Mouse (Mus musculus): ENCODE data around the gene Gm3952.

The Gm3952 gene

GRCm38 (mm10) chr8:128798594-128798993, at the start of gene Gm3952:
Gene Gm3952, minus strand, starts transcription at chr8:128798694.
- H3K36me3 ChIP-seq (ENCODE audit: control insufficient read depth, insufficient read depth, low read length, poor library complexity, severe bottlenecking) = no peaks in the 10 kb centered on the region
- H3K27me3 ChIP-seq (ENCODE audit: control insufficient read depth, insufficient read depth, low read length, poor library complexity, severe bottlenecking) = no peaks in the 10 kb centered on the region
- no peak for DNase-seq (ENCODE audit: low read depth, low spot score)

- DNase-seq (ENCODE audit: low read depth, low spot score) = no peak
- Histone ChIP-seq H3K36me3 (ENCODE audit: control insufficient read depth, insufficient read depth, low read length, poor library complexity, severe bottlenecking) (no peaks in the 10 kb centered on the region), H3K27me3 (ENCODE audit: control insufficient read depth, insufficient read depth, low read length, poor library complexity, severe bottlenecking) (no peaks in the 10 kb centered on the region)
Observed at GRCm38 (mm10) chr8:128843749-128844148, 45.3 kb upstream of the Gm3952 start.

GRCm38 (mm10) chr8:128812521-128812920, 14.0 kb upstream of the Gm3952 start:
- no peaks in the 10 kb centered on the region for H3K27me3 ChIP-seq (ENCODE audit: control insufficient read depth, insufficient read depth, low read length, poor library complexity, severe bottlenecking)
- no peaks in the 10 kb centered on the region for H3K36me3 ChIP-seq (ENCODE audit: control insufficient read depth, insufficient read depth, low read length, poor library complexity, severe bottlenecking)
- DNase-seq (ENCODE audit: low read depth, low spot score) = no peak

GRCm38 (mm10) chr8:128735692-128736091, 62.8 kb downstream of the Gm3952 start:
- no peak for DNase-seq (ENCODE audit: low read depth, low spot score)
- Histone ChIP-seq H3K36me3 (ENCODE audit: control insufficient read depth, insufficient read depth, low read length, poor library complexity, severe bottlenecking) (peaks cover 1% of the 10 kb centered on the region; the same call in 1 of the 2 replicates), H3K27me3 (ENCODE audit: control insufficient read depth, insufficient read depth, low read length, poor library complexity, severe bottlenecking) (no peaks in the 10 kb centered on the region)

GRCm38 (mm10) chr8:128734118-128734517, 64.4 kb downstream of the Gm3952 start:
- Histone ChIP-seq H3K27me3 (ENCODE audit: control insufficient read depth, insufficient read depth, low read length, poor library complexity, severe bottlenecking) (no peaks in the 10 kb centered on the region), H3K36me3 (ENCODE audit: control insufficient read depth, insufficient read depth, low read length, poor library complexity, severe bottlenecking) (peaks cover 4% of the 10 kb centered on the region; the same call in 1 of the 2 replicates)
- no peak for DNase-seq (ENCODE audit: low read depth, low spot score)

DNA sequence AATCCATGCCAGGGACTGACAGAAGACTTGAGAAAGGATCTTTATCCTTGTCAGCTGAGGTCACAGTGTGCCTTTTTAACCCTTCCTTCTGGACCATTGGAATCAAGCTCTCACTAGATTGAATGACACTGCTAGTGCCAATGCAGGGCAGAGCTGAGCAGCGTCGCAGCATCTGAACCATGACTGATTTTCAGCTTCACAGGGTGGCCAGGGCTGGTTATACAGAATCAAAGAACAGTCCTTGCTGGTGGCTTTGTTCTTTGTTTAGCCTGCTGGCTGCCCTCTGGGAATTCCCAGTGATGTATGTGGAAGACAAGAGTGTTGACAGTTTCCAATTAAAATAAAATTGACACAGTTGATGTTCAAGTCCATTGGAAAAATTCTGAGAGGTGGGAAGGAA, 66.2 kb downstream of the Gm3952 start:
- DNase-seq (ENCODE audit: low read depth, low spot score) = no peak
- H3K36me3 ChIP-seq (ENCODE audit: control insufficient read depth, insufficient read depth, low read length, poor library complexity, severe bottlenecking) = peaks cover 4% of the 10 kb centered on the region; the same call in 1 of the 2 replicates
- no peaks in the 10 kb centered on the region; the same call in 1 of the 2 replicates for H3K27me3 ChIP-seq (ENCODE audit: control insufficient read depth, insufficient read depth, low read length, poor library complexity, severe bottlenecking)

DNA sequence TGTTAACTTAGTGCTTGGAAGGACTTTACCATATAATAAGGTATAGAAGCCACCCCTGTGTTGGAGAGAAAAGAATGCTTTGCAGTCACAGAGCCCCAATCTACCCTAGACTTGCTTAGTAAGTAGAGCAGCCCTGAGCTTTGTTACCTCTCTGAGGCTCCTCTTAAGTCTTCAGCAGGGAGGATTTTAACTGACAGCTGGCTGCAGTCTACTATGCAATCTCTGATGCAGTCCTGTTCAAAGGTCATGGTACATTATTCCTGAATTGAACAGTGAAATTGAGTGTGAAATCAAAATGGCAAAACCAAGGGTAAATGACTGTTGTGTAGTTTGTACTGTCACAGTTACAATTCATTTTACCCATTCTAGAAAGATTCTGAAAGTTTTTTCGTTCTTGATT, 71.3 kb downstream of the Gm3952 start:
- H3K36me3 ChIP-seq (ENCODE audit: control insufficient read depth, insufficient read depth, low read length, poor library complexity, severe bottlenecking) = peaks cover 5% of the 10 kb centered on the region; the same call in 1 of the 2 replicates
- H3K27me3 ChIP-seq (ENCODE audit: control insufficient read depth, insufficient read depth, low read length, poor library complexity, severe bottlenecking) = no peaks in the 10 kb centered on the region; the same call in 1 of the 2 replicates
- no peak for DNase-seq (ENCODE audit: low read depth, low spot score)

DNA sequence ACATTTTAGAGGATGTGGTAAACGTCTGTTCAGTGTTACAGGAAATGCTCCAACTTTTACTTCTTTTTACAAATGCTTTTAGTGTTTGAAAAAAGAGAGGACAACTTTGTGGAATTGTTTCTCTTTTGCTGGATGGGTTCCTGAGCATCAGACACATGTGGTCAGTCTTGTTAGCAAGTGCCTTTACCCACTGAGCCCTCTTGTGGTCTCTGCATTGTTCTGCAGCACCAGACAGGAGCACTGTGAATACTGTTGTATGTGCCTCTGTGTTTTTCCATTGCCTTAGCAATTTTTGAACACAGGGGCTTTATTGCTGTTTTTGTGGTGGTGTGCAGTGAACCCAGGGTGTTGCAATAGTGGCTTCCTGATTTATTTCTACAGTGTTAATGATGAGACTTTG, 73.7 kb downstream of the Gm3952 start:
- peak; percentile 4 for DNase-seq (ENCODE audit: low read depth, low spot score)
- H3K27me3 ChIP-seq (ENCODE audit: control insufficient read depth, insufficient read depth, low read length, poor library complexity, severe bottlenecking) = no peaks in the 10 kb centered on the region; the same call in 1 of the 2 replicates
- peaks cover 6% of the 10 kb centered on the region; the same call in 1 of the 2 replicates for H3K36me3 ChIP-seq (ENCODE audit: control insufficient read depth, insufficient read depth, low read length, poor library complexity, severe bottlenecking)

GRCm38 (mm10) chr8:128716184-128716583, 82.3 kb downstream of the Gm3952 start:
- peaks cover 4% of the 10 kb centered on the region; the same call in 1 of the 2 replicates for H3K36me3 ChIP-seq (ENCODE audit: control insufficient read depth, insufficient read depth, low read length, poor library complexity, severe bottlenecking)
- no peaks in the 10 kb centered on the region for H3K27me3 ChIP-seq (ENCODE audit: control insufficient read depth, insufficient read depth, low read length, poor library complexity, severe bottlenecking)
- no peak for DNase-seq (ENCODE audit: low read depth, low spot score)

- H3K27me3 ChIP-seq (ENCODE audit: control insufficient read depth, insufficient read depth, low read length, poor library complexity, severe bottlenecking) = no peaks in the 10 kb centered on the region
- DNase-seq (ENCODE audit: low read depth, low spot score) = peak; percentile 79
- peaks cover 2% of the 10 kb centered on the region; the same call in 1 of the 2 replicates for H3K36me3 ChIP-seq (ENCODE audit: control insufficient read depth, insufficient read depth, low read length, poor library complexity, severe bottlenecking)
Observed at GRCm38 (mm10) chr8:128709261-128709660, 89.2 kb downstream of the Gm3952 start.

DNA sequence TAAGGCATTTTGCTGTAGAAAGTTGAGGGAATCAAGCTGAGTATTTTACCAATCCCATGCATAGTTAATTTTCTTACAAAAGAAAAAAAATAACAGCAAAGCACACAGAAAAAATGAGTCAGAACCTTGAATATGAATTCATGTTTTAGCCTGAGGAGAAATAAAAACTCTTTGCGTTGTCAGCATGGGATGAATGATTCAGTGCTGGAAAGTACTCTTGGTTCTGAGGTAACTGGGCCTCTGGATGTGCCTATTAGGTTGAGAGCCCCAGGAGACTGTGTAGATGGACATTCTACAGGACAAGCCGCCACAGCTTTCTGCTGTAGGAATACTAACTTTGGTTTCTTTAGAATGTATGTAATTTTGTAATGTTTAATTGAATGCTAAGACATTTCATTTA, 93.7 kb downstream of the Gm3952 start:
- no peaks in the 10 kb centered on the region for H3K36me3 ChIP-seq (ENCODE audit: control insufficient read depth, insufficient read depth, low read length, poor library complexity, severe bottlenecking)
- H3K27me3 ChIP-seq (ENCODE audit: control insufficient read depth, insufficient read depth, low read length, poor library complexity, severe bottlenecking) = no peaks in the 10 kb centered on the region
- no peak for DNase-seq (ENCODE audit: low read depth, low spot score)

GRCm38 (mm10) chr8:128704376-128704775, 94.1 kb downstream of the Gm3952 start:
- no peak for DNase-seq (ENCODE audit: low read depth, low spot score)
- Histone ChIP-seq H3K27me3 (ENCODE audit: control insufficient read depth, insufficient read depth, low read length, poor library complexity, severe bottlenecking) (no peaks in the 10 kb centered on the region), H3K36me3 (ENCODE audit: control insufficient read depth, insufficient read depth, low read length, poor library complexity, severe bottlenecking) (no peaks in the 10 kb centered on the region)

DNA sequence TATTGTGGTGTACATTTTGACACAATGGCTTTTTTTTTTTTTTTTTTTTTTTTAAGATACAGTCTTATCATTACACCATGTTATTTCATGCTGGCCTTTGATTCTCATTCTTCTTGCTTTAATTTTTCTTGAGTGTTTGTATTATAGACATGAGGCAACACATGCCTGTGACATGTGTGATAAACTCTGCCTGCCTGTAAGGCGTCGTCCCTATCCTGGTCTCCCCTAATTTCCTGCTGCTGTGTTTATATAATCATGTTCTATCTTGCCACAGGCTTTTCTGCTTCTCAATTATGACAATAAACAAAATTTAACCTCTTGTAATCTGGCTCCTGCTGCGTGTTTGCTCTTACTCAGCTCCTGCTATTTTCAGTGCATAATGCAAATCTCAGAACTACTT, 100.5 kb downstream of the Gm3952 start:
- DNase-seq (ENCODE audit: low read depth, low spot score) = no peak
- no peaks in the 10 kb centered on the region for H3K36me3 ChIP-seq (ENCODE audit: control insufficient read depth, insufficient read depth, low read length, poor library complexity, severe bottlenecking)
- H3K27me3 ChIP-seq (ENCODE audit: control insufficient read depth, insufficient read depth, low read length, poor library complexity, severe bottlenecking) = no peaks in the 10 kb centered on the region

- no peak for DNase-seq (ENCODE audit: low read depth, low spot score)
- no peaks in the 10 kb centered on the region for H3K27me3 ChIP-seq (ENCODE audit: control insufficient read depth, insufficient read depth, low read length, poor library complexity, severe bottlenecking)
- H3K36me3 ChIP-seq (ENCODE audit: control insufficient read depth, insufficient read depth, low read length, poor library complexity, severe bottlenecking) = no peaks in the 10 kb centered on the region
Observed at GRCm38 (mm10) chr8:128696701-128697397, 101.6 kb downstream of the Gm3952 start.

All from splenic B cell, adult 2 months (primary cell).